Mouse (Mus musculus) skeletal muscle tissue, adult 2 months (tissue): ENCODE results near the gene Gm21095.
"Not testable (repeated sequence)": the region's sequence is repeated elsewhere in the genome, so short reads cannot be mapped to it uniquely, and the experiment has no call there.

Source experiments
- DNase-seq: peaks from one replicate; pipeline ENCODE4 v3.0.0-alpha.2; 2012; ENCODE audit warnings: low read depth, low spot score

Gm21095 gene

DNA sequence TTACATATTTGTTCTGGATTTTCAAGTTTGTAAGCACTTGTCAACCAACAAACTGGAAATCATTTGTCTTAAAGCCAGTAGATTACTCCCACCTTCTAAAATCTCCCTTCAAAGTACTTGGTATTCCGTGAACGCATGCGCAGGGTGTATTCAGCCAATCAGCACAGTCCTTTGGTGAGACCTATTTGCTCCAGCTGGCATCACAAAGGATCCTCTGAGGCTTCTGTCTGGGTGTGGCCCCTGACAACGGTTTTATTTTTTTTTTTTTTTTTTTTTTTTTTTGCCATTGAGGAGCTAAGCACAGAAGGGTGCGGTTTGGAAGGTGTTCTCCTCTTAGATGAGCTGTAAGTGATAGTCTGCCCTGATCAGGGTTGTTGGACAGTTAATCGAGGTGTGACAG lies at the start of gene Gm21095:
Gm21095 (plus strand) TSS at position 301 of the 400 bp plus-strand sequence.
- not testable (repeated sequence) for DNase-seq
